Mouse (Mus musculus): ENCODE results near the gene Hepacam2.
"Not testable (repeated sequence)": the region's sequence is repeated elsewhere in the genome, so short reads cannot be mapped to it uniquely, and the experiment has no call there.

The Hepacam2 gene

DNA sequence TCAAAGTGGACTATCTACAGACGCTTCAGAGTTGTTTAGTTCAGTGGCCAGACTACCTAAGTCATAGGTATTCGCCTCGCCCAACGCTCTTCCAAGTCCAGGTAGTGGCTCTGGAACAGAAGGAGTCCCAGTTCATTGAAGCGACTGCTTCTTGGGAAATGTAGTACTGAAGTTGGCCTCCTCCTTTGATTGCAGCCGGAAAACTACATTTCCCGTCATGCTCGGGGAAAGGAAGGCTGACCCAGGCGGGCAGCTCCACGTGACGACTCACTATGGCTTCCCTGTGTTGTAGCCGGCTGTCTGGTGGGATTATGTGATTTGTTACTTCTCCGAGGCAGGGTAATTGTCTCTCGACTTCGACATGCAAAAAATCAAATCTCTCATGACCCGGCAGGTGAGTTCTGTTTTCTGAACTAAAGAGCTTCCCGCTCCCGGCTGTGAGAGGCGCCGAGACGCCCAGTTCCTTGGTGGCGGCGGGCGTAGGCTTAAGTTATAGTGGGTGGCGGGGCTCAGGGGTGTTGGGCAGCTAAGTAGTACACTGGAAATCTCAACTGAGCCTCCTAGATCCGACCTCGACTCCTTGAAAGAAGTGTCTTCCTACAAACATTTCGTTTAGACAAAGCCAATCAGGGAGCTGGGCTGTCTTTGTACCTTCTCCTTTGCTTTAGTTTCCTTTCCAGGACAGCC is at the start of gene Hepacam2, which contains the start of gene Vps50:
Gene Hepacam2, minus strand, starts transcription at position 137 of the 687 bp plus-strand sequence.
Gene Vps50, plus strand, starts transcription at position 221 of the 687 bp plus-strand sequence.
- DNase-seq = peak; percentile 95

DNA sequence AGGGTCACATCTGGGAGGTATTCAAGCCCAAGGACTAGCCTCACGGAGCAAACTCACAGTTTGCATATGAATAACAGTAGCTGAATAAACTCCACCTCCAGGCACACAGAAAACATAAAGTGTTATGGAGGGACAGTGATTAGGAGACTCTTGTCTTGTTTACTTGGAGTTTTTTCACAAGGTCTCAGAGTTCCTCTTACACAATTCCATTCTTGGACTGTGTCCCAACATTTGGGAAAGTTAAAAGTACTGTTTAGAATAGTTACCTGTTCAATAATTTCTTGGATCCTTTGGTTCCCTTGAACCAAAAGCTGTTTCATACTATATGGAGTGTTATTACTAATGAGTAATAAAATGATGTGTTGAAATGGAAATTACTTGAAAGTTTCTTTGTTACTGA is 46.9 kb upstream of the Hepacam2 start:
- no peak for DNase-seq

GRCm38 (mm10) chr6:3543862-3544261 is 45.8 kb upstream of the Hepacam2 start:
- no peak for DNase-seq

DNA sequence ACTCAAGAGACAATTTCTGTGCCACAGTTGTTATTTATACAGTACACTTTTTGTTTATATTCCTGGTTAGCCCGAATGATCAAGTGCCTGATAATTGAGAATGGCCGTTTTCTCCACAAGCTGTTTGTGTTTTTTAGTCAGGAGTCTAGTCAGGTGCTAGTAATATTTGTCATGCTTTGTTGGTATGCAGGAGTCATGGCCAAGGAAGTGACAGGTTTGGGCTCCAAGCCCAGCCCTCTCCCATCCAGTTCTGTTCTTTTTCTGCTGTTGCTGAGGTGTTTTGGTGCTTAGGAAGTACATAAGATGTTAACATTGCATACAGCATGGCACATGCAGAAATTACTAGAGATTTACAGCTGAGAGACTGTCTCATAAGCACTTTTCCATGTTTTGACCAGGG is 41.4 kb upstream of the Hepacam2 start:
- no peak for DNase-seq

GRCm38 (mm10) chr6:3536048-3536447 is 38.0 kb upstream of the Hepacam2 start:
- DNase-seq = no peak

DNA sequence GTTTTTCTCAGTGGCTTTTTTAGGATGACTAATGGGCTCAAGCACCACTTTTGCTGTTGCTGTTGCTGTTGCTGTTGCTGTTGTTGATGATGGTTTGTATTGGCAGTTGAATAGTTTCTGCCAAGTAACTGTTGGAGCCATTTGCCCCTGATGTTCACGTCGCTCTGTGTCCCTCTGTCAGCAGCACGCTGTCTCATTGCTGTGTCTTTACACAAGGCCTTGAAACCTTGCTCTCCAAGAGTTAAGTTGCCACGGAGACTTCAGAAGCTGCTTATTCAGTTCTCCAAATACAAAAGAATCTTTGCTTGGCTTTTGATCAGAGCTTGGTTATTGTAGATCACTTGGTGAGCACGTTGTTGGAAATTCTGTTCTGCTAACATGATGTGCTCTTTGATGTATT is 33.3 kb upstream of the Hepacam2 start:
- DNase-seq = no peak

- DNase-seq = no peak
Measured at GRCm38 (mm10) chr6:3528198-3528597, 30.1 kb upstream of the Hepacam2 start.

DNA sequence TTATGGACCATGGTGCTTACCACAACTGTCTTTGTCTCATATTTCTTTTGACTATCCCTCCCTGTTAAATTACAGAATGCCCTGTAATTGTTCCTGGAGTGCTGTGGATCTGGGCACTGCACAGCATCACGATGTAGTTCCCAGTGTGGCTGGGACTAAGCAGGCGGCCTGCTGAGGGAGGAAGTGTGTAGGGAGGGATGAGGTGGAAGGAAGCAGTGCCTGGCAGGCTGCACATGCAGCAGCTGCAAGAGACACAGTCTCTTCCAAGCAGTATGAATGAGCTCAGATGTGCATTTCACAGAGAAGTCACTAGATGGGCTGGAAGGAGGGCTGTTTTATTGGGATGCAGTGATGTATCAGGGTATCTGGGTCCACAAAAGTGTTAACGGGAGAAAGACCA is 14.5 kb upstream of the Hepacam2 start:
- peak; percentile 42 for DNase-seq

- DNase-seq = no peak
Measured at GRCm38 (mm10) chr6:3511612-3512011, 13.5 kb upstream of the Hepacam2 start.

- DNase-seq = no peak
Measured at GRCm38 (mm10) chr6:3511116-3511515, 13.0 kb upstream of the Hepacam2 start.

DNA sequence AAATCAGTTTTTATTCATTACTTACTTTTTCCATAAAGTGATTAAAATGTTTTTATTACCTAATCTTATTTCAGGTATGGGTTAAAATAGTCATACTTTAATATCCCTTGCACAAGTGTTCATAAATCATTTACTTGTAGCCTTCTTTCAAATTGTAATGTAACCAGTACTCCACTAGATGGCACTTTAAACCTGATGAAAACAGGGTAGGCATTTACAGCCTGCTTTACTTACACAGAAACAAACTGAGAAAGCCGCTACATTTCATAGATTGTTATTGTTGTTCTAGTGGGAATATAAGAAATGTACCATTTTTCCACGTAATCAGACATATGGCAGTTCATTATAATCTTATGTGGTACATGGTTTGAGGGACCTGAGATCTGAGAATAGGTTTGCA is 11.7 kb upstream of the Hepacam2 start:
- DNase-seq = no peak

DNA sequence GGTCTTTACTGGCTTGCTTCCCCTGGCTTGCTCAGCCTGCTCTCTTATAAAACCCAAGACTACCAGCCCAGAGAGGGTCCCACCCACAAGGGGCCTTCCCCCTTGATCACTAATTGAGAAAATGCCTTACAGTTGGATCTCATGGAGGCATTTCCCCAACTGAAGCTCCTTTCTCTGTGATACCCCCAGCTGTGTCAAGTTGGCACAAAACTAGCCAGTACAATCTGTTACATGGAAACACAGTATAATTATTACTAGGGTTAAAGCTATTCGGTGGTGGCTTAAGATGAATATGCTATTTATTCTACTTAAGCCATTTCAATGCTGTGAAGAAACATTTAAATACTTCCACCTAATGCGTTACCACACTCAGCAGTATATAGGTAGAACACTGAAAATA is 10.1 kb upstream of the Hepacam2 start:
- DNase-seq = not testable (repeated sequence)

DNA sequence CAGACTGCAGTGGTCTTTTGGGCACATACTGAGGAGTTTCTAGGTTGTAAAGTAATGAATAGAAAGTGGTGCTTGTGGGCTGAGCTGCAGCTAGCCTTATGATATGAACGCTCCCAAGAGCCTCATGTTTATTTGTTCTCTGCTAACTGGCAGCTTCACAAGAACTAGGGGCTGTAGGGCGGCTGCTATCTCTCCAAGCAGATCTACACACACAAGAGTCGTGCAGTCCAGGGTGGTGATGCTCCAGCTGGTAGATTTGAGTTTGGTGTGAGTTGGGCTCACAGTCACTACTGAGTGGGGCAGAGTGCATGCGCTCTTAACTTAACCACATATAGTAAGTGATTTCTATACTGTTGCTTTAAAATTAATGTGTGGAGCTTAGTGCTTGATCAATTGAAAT is 9.0 kb upstream of the Hepacam2 start:
- DNase-seq = no peak

DNA sequence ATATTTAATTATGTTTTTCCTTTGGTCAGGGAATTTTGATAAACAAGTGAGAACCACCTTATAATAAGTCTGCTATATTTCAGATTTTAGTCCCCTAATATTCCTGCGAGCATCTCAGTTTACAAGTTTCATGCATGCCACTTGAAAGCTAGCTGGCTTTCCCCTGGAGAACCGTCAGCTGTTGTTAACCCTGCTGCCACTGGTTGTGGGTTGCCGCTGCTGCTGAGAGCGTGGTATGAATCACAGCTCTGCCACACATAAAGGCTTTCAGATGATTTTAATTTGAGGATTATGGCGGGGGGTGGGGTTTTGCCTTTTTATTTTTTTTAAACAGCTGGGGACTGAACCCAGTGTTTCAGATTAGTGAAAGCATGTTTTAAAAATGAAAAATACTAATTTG is 7.2 kb upstream of the Hepacam2 start:
- no peak for DNase-seq

DNA sequence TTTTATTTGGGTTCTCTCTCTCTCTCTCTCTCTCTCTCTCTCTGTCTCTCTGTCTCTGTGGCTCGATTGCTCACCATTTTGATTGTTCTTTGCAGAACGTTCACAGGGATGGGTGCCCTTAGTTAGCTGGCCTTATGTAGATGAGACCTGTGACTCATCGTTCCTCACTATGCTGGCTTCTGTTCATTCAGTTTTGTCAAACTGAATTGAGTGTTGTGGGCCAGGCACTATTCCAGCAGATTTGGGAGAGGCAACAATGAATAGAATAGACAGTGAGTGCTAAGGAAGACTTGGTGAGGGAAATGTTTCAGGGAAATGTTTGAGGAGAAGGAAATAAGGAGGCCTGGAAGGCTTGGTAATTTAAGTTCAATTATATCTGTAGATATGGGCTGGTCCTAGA is 2.2 kb upstream of the Hepacam2 start:
- no peak for DNase-seq

DNA sequence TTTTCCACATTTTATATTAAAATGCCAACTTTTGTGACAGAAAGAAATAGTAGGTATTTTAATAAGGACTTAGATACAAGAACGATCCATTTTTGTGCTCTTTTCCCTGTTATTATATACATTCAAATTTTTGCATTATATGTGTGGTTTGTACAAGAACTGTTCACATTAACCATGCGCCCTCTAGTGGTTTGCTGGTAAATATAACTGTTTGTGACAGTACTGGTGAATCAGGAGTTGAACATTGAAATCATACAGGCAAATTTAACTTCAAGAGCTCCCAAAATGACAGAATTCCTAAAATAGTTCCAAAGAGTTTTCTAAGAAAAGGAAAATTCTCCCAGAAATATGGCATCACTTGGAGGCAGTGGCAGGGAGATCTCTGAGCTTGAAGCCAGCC is 1.9 kb downstream of the Hepacam2 start:
- DNase-seq = no peak

- no peak for DNase-seq
Measured at GRCm38 (mm10) chr6:3494285-3494684, 3.8 kb downstream of the Hepacam2 start.

- no peak for DNase-seq
Measured at GRCm38 (mm10) chr6:3487355-3487754, 10.7 kb downstream of the Hepacam2 start.

DNA sequence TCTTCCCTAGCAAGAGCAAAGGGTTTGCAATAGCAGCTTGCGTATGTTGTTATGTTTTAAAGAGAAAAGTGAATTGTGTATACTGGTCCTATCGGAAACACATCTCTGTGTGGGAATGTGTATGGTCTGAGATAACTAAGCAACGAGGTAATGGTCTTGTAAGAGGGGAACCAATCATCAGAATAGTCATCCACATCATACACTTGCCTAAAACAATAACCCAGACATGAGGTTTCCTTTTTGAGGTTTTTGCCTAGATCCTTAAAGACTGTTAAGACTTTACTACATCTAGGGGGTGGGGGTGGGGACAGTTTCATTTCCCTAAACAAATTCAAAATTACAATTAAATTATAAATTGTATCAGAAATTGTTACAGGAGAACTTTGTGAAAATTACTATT is 13.0 kb downstream of the Hepacam2 start:
- DNase-seq = no peak

GRCm38 (mm10) chr6:3481705-3482104 is 16.4 kb downstream of the Hepacam2 start:
- no peak for DNase-seq

DNA sequence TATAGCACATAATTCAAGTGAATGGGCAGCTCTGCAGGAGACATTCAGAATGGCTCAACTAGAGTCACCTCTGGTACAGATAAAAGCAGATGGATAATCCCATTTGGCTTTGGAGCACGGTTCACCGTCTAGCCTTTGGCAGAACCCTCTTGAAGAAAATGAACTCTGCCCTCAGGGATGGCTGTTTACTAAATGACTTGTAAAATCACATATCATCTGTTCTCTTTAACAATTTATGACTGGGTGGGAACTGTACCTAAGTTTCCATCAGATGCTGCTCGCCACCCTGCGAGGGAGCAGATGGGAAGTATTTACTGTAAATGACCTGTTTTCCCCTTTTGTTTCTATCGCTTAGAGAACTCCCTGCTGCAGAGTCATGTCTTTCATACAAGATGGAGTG is 18.2 kb downstream of the Hepacam2 start:
- no peak for DNase-seq

DNA sequence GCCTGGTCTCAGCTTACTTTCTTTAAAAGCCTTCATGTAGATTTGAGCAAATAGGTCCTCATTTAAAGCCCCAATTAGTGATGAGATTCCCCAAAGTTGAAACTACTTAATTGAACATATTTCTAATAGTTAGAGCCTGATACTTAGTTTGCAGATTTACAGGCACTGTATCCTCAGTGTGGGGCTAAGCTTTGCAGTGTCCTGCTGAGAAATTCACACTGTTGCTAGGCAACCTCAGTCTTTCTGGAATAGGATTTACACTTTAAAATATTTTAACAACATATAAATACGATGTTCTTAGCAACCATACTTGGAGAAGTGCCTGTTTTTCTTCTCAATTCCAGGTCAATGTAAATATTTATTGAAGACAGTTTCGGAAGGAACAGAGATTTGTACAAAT is 21.8 kb downstream of the Hepacam2 start:
- DNase-seq = no peak

GRCm38 (mm10) chr6:3470706-3471105 is 27.4 kb downstream of the Hepacam2 start:
- no peak for DNase-seq

DNA sequence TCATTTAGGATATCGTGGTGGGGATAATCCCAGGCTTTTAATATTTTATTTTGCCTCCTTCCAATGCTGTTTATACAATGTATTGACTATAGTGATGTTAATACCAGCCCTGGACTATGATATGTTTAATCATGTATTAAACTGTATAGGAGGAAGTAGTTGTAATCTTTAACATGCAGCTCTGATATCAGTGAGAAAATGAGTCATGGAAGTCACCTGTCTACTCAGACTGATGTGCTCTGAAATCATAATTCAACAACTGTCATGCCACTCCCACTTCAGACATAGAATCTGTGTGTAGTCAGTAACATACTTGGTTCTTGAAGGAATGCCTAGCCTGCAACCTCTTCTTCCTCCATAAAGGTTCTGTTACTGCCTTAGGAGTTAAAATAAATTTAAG is 29.5 kb downstream of the Hepacam2 start:
- DNase-seq = no peak

GRCm38 (mm10) chr6:3463594-3463993 is 34.5 kb downstream of the Hepacam2 start:
- DNase-seq = no peak

Measured in layer of hippocampus, adult 9-11 months (tissue).